Mouse (Mus musculus) heart, embryonic 16.5 days (tissue): ENCODE data around the gene Lcn2. TPM values are rescaled to one million over a fixed set of nuclear protein-coding genes. Genes with fewer than 3 reads are reported as not detected.

Source experiments
- ATAC-seq: fragments of 200-750 bp; cut with Nextera tagmentation; replicated peaks from 2 replicates; pipeline ENCODE4 v1.8.0; 2017; ENCODE audit warnings: moderate number of reproducible peaks; ENCODE audit not compliant: insufficient read depth, low FRiP score; ENCODE audit errors: extremely low read depth
- H3K27ac ChIP-seq: fragments of 300-500 bp; sonication (generic); 2 replicates; pipeline ENCODE4 v1.5.1; 2014; ENCODE audit warnings: mild to moderate bottlenecking, low read length, control low read depth, moderate library complexity
- H3K27me3 ChIP-seq: fragments of 300-500 bp; sonication (generic); 2 replicates; pipeline ENCODE4 v1.6.1; 2014; ENCODE audit warnings: low read length, mixed read lengths; ENCODE audit not compliant: control insufficient read depth, insufficient read depth
- H3K36me3 ChIP-seq: fragments of 300-500 bp; sonication (generic); 2 replicates; pipeline ENCODE4 v1.6.1; 2014; ENCODE audit not compliant: control insufficient read depth, insufficient read depth
- H3K4me1 ChIP-seq: fragments of 300-500 bp; sonication (generic); 2 replicates; pipeline ENCODE4 v1.6.1; 2014; ENCODE audit warnings: low read length, mixed read lengths; ENCODE audit not compliant: control insufficient read depth, insufficient read depth
- H3K4me2 ChIP-seq: fragments of 300-500 bp; sonication (generic); 2 replicates; pipeline ENCODE4 v1.6.1; 2014; ENCODE audit warnings: low read depth, mild to moderate bottlenecking, control low read depth, low read length
- H3K4me3 ChIP-seq: fragments of 300-500 bp; sonication (generic); 2 replicates; pipeline ENCODE4 v1.5.1; 2014; ENCODE audit warnings: mild to moderate bottlenecking, control low read depth, low read length
- H3K9ac ChIP-seq: fragments of 300-500 bp; sonication (generic); 2 replicates; pipeline ENCODE4 v1.6.1; 2014; ENCODE audit warnings: low read length, control low read depth
- H3K9me3 ChIP-seq: fragments of 300-500 bp; sonication (generic); replicated peaks from 2 replicates; pipeline ENCODE4 v1.6.1; 2016; ENCODE audit warnings: low read length; ENCODE audit not compliant: control insufficient read depth
- WGBS: fragments of 180-500 bp; shearing (Covaris S2); extraction: QIAGEN DNeasy Blood & Tissue Kit; methylation state at CpG from one replicate; pipeline ENCODE4 v1.1.7; 2014; 5-methylcytosine and 5-hydroxymethylcytosine counted together
- polyA plus RNA-seq: library from polyadenylated mRNA; unstranded; fragments of >200 nt; fragmentation: Nextera tagmentation; extraction: Ambion mirVana; gene quantifications from 2 replicates; pipeline ENCODE4 v1.2.1, GENCODE M21; 2015

The Lcn2 gene
- polyA plus RNA-seq, 1 experiment from 2014 or later: 2.5 TPM

- H3K4me2 ChIP-seq: peak overlapping the region; percentile 91
- H3K9me3 ChIP-seq: no peaks in the 10 kb centered on the region
- peaks cover 10% of the 10 kb centered on the region for H3K36me3 ChIP-seq
- peaks cover 14% of the 10 kb centered on the region for H3K4me1 ChIP-seq
- peak overlapping the region; percentile 91 for H3K9ac ChIP-seq
- H3K4me3 ChIP-seq: peak overlapping the region; percentile 87
- H3K27me3 ChIP-seq: no peaks in the 10 kb centered on the region
- ATAC-seq: no peak
- WGBS: 0% methylated on average over 15 of the region's 15 CpGs
- peak overlapping the region; percentile 90 for H3K27ac ChIP-seq
These were observed 8.6 kb upstream of the Lcn2 start for GRCm38 (mm10) chr2:32396695-32397094.

GRCm38 (mm10) chr2:32395946-32396621, 8.0 kb upstream of the Lcn2 start:
- peak; percentile 93 for ATAC-seq
- Histone ChIP-seq H3K9me3 (no peaks in the 10 kb centered on the region), H3K9ac (peak overlapping the region; percentile 91), H3K4me3 (peak overlapping the region; percentile 87), H3K4me1 (peaks cover 14% of the 10 kb centered on the region), H3K36me3 (peaks cover 6% of the 10 kb centered on the region), H3K27me3 (no peaks in the 10 kb centered on the region), H3K4me2 (peak overlapping the region; percentile 91), H3K27ac (peak overlapping the region; percentile 90)
- under 1% methylated on average over 59 of the region's 59 CpGs for WGBS

- Histone ChIP-seq H3K4me2 (peak within 1 kb of the TSS; percentile 91), H3K27ac (peak within 1 kb of the TSS; percentile 90), H3K4me3 (peak within 1 kb of the TSS; percentile 87), H3K9me3 (no peaks in the 10 kb centered on the region), H3K36me3 (peaks cover under 1% of the 10 kb centered on the region; the same call in 1 of the 2 replicates), H3K4me1 (peaks cover 14% of the 10 kb centered on the region), H3K27me3 (no peaks in the 10 kb centered on the region), H3K9ac (peak within 1 kb of the TSS; percentile 91)
- ATAC-seq: peak; percentile 89
- under 1% methylated on average over 31 of the region's 31 CpGs for WGBS
These were observed 7.5 kb upstream of the Lcn2 start, which contains the start of gene Ptges2 for GRCm38 (mm10) chr2:32395484-32395945. Gene Ptges2 (plus strand): TSS chr2:32395896.

- Histone ChIP-seq H3K27ac (peak overlapping the region; percentile 90), H3K36me3 (no peaks in the 10 kb centered on the region), H3K4me2 (peak overlapping the region; percentile 91), H3K9ac (peak overlapping the region; percentile 91), H3K9me3 (no peaks in the 10 kb centered on the region), H3K4me1 (peaks cover 14% of the 10 kb centered on the region), H3K4me3 (peak overlapping the region; percentile 87), H3K27me3 (no peaks in the 10 kb centered on the region)
- 5% methylated on average over 8 of the region's 8 CpGs for WGBS
- ATAC-seq: no peak
These were observed 6.9 kb upstream of the Lcn2 start for GRCm38 (mm10) chr2:32394973-32395372.

- H3K27ac ChIP-seq: no peak overlapping the region
- 54% methylated on average over 5 of the region's 5 CpGs for WGBS
These were observed 4.0 kb upstream of the Lcn2 start for GRCm38 (mm10) chr2:32392063-32392462.

GRCm38 (mm10) chr2:32390871-32391270, 2.8 kb upstream of the Lcn2 start:
- Histone ChIP-seq H3K36me3 (no peaks in the 10 kb centered on the region), H3K4me1 (0 out of 2 replicates have a peak, but pooled peaks cover 3% of the 10 kb centered on the region), H3K27me3 (0 out of 2 replicates have a peak, but pooled peaks cover 3% of the 10 kb centered on the region), H3K4me3 (no peak overlapping the region), H3K9ac (no peak overlapping the region), H3K27ac (no peak overlapping the region), H3K4me2 (no peak overlapping the region), H3K9me3 (no peaks in the 10 kb centered on the region)
- no peak for ATAC-seq
- 68% methylated on average over 8 of the region's 8 CpGs for WGBS

More at GRCm38 (mm10) chr2:32392063-32392462, 4.0 kb upstream of the Lcn2 start:
- H3K9ac ChIP-seq: no peak overlapping the region
- H3K9me3 ChIP-seq: no peaks in the 10 kb centered on the region
- ATAC-seq: no peak
- peaks cover 5% of the 10 kb centered on the region for H3K4me1 ChIP-seq
- H3K4me3 ChIP-seq: no peak overlapping the region
- H3K27me3 ChIP-seq: 0 out of 2 replicates have a peak, but pooled peaks cover 1% of the 10 kb centered on the region
- H3K36me3 ChIP-seq: no peaks in the 10 kb centered on the region
- no peak overlapping the region for H3K4me2 ChIP-seq

- ATAC-seq: no peak
- H3K36me3 ChIP-seq: no peaks in the 10 kb centered on the region
- H3K27ac ChIP-seq: no peak overlapping the region
These were observed 1.1 kb upstream of the Lcn2 start for GRCm38 (mm10) chr2:32389157-32389556.

GRCm38 (mm10) chr2:32382689-32383088, 5.4 kb downstream of the Lcn2 start:
- H3K36me3 ChIP-seq: peaks cover 14% of the 10 kb centered on the region
- 83% methylated on average over 2 of the region's 2 CpGs for WGBS
- peaks cover 7% of the 10 kb centered on the region for H3K4me1 ChIP-seq
- no peaks in the 10 kb centered on the region for H3K9me3 ChIP-seq
- no peak overlapping the region for H3K4me3 ChIP-seq
- H3K4me2 ChIP-seq: no peak overlapping the region
- H3K9ac ChIP-seq: no peak overlapping the region; the same call in 1 of the 2 replicates
- no peak overlapping the region for H3K27ac ChIP-seq
- ATAC-seq: no peak
- 0 out of 2 replicates have a peak, but pooled peaks cover 3% of the 10 kb centered on the region for H3K27me3 ChIP-seq

More at GRCm38 (mm10) chr2:32389157-32389556, 1.1 kb upstream of the Lcn2 start:
- Histone ChIP-seq H3K9ac (no peak overlapping the region), H3K4me2 (no peak overlapping the region), H3K4me1 (0 out of 2 replicates have a peak, but pooled peaks cover 3% of the 10 kb centered on the region), H3K9me3 (no peaks in the 10 kb centered on the region), H3K27me3 (0 out of 2 replicates have a peak, but pooled peaks cover 3% of the 10 kb centered on the region), H3K4me3 (no peak overlapping the region)
- WGBS: 65% methylated on average over 2 of the region's 2 CpGs

GRCm38 (mm10) chr2:32381775-32382223, 6.3 kb downstream of the Lcn2 start, which contains the start of gene 1110008P14Rik:
Gene 1110008P14Rik (minus strand): TSS chr2:32381938.
- Histone ChIP-seq H3K36me3 (peaks cover 22% of the 10 kb centered on the region), H3K27me3 (no peaks in the 10 kb centered on the region), H3K4me1 (peaks cover 7% of the 10 kb centered on the region), H3K4me2 (peak within 1 kb of the TSS; percentile 99), H3K4me3 (peak within 1 kb of the TSS; percentile 75), H3K27ac (peak within 1 kb of the TSS; percentile 5), H3K9ac (peak within 1 kb of the TSS; percentile 79), H3K9me3 (no peaks in the 10 kb centered on the region)
- peak; percentile 96 for ATAC-seq
- under 1% methylated on average over 39 of the region's 47 CpGs for WGBS
